Mouse (Mus musculus) embryonic facial prominence, embryonic 11.5 days (tissue): ENCODE data around the gene Ankrd33b. TPM values are rescaled to one million over a fixed set of nuclear protein-coding genes. Genes with fewer than 3 reads are reported as not detected.

ENCODE experiments used
- ATAC-seq: fragments of 200-750 bp; cut with Nextera tagmentation; replicated peaks from 2 replicates; pipeline ENCODE4 v1.8.0; 2017; ENCODE audit warnings: low read depth; ENCODE audit not compliant: insufficient number of reproducible peaks, low FRiP score, low TSS enrichment
- DNase-seq: peaks from one replicate; pipeline ENCODE4 v3.0.0-alpha.2; 2015; ENCODE audit warnings: low spot score
- H3K27ac ChIP-seq: fragments of 300-500 bp; sonication (generic); replicated peaks from 2 replicates; pipeline ENCODE4 v1.5.1; 2014; ENCODE audit warnings: mild to moderate bottlenecking, low read depth, low read length, control low read depth
- H3K27me3 ChIP-seq: fragments of 300-500 bp; sonication (generic); 2 replicates; pipeline ENCODE4 v1.6.1; 2014; ENCODE audit warnings: mild to moderate bottlenecking, low read length, moderate library complexity, mixed read lengths; ENCODE audit not compliant: control insufficient read depth, insufficient read depth
- H3K36me3 ChIP-seq: fragments of 300-500 bp; sonication (generic); replicated peaks from 2 replicates; pipeline ENCODE4 v1.6.1; 2014; ENCODE audit warnings: low read depth, mild to moderate bottlenecking, low read length, moderate library complexity, mixed read lengths; ENCODE audit not compliant: control insufficient read depth, insufficient read depth
- H3K4me1 ChIP-seq: fragments of 300-500 bp; sonication (generic); 2 replicates; pipeline ENCODE4 v1.6.1; 2014; ENCODE audit warnings: low read length, mixed read lengths; ENCODE audit not compliant: control insufficient read depth, insufficient read depth
- H3K4me2 ChIP-seq: fragments of 300-500 bp; sonication (generic); 2 replicates; pipeline ENCODE4 v1.6.1; 2014; ENCODE audit warnings: low read depth, mild to moderate bottlenecking, control low read depth, low read length, moderate library complexity
- H3K4me3 ChIP-seq: fragments of 300-500 bp; sonication (generic); 2 replicates; pipeline ENCODE4 v1.5.1; 2014; ENCODE audit warnings: low read depth, low read length, control low read depth
- H3K9ac ChIP-seq: fragments of 300-500 bp; sonication (generic); replicated peaks from 2 replicates; pipeline ENCODE4 v1.6.1; 2014; ENCODE audit warnings: mild to moderate bottlenecking, control low read depth, low read length
- H3K9me3 ChIP-seq: fragments of 300-500 bp; sonication (generic); replicated peaks from 2 replicates; pipeline ENCODE4 v1.6.1; 2016; ENCODE audit warnings: mild to moderate bottlenecking, low read length, inconsistent platforms, mixed read lengths; ENCODE audit not compliant: control insufficient read depth
- WGBS: fragments of 180-500 bp; shearing (Covaris S2); extraction: QIAGEN DNeasy Blood & Tissue Kit; methylation state at CpG from one replicate; pipeline ENCODE4 v1.1.7; 2014; 5-methylcytosine and 5-hydroxymethylcytosine counted together
- polyA plus RNA-seq: library from polyadenylated mRNA; unstranded; fragments of >200 nt; fragmentation: Nextera tagmentation; extraction: Ambion mirVana; gene quantifications from 2 replicates; pipeline ENCODE4 v1.2.1, GENCODE M21; 2014

The Ankrd33b gene
- polyA plus RNA-seq, 1 experiment from 2014 or later = 0.13 TPM

GRCm38 (mm10) chr15:31343602-31344001 is 23.9 kb downstream of the Ankrd33b start:
- no peaks in the 10 kb centered on the region for H3K4me1 ChIP-seq
- DNase-seq (no peak), ATAC-seq (no peak)
- H3K9ac ChIP-seq = no peak overlapping the region
- 20% methylated on average over 6 of the region's 6 CpGs for WGBS
- no peak overlapping the region for H3K4me3 ChIP-seq
- H3K4me2 ChIP-seq = no peak overlapping the region
- H3K27ac ChIP-seq = no peak overlapping the region
- H3K27me3 ChIP-seq = no peaks in the 10 kb centered on the region
- no peaks in the 10 kb centered on the region for H3K36me3 ChIP-seq
- no peaks in the 10 kb centered on the region for H3K9me3 ChIP-seq

DNA sequence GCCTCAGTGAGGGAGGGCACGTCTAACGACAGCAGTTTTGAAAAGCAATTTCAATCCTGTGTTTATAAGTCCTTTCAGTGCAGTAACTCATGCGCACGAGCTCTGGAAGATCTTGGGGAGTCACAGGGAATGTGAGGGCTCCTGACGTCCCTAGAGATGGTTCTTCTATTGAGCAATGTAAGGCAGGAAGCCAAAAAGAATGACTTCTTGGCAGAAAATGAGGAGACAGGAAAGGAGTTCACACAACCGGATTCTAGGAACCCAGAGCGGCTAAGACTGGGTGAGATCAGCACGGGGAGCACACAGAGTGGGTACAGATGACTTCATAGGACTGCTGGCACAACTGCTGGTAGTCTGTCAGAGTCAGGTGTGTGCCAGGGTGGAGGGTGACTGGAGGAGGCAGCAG is 25.0 kb downstream of the Ankrd33b start:
- H3K36me3 ChIP-seq = no peaks in the 10 kb centered on the region
- H3K27ac ChIP-seq = no peak overlapping the region
- WGBS = 73% methylated on average over 8 of the region's 8 CpGs
- DNase-seq (no peak), ATAC-seq (no peak)
- no peaks in the 10 kb centered on the region for H3K27me3 ChIP-seq
- H3K4me3 ChIP-seq = no peak overlapping the region
- H3K9me3 ChIP-seq = no peaks in the 10 kb centered on the region
- no peak overlapping the region for H3K4me2 ChIP-seq
- H3K9ac ChIP-seq = no peak overlapping the region
- no peaks in the 10 kb centered on the region for H3K4me1 ChIP-seq

GRCm38 (mm10) chr15:31342001-31342400 is 25.5 kb downstream of the Ankrd33b start:
- no peak for DNase-seq
- Histone ChIP-seq H3K9me3 (no peaks in the 10 kb centered on the region), H3K4me1 (no peaks in the 10 kb centered on the region)

DNA sequence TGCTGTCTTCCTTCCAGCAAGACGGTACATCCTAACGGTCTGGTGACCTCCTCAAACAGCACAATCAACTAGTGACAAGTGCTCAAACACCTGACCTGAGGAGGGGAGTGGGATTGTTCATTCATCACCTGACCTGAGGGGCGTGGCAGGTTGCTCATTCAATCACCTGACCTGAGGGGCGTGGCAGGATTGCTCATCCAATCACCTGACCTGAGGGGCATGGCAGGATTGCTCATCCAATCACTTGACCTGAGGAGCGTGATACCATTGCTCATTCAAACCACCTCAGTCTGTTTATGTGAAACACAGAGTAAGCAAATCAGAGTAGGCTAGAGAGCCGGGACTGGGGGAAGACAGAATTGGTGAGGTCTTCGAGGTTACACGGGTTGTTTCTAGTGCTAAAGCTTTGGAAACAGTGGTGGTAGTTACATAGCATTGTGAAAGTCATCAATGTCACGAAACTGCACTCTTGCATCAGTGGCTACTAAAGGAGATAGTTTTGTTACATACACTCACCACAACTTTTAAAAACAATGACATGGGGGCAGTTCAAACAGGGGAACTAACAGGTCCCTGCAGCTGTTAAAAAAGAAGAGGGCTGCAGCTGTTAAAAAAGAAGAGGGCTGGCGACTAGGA is 28.8 kb downstream of the Ankrd33b start:
- H3K9ac ChIP-seq = no peak overlapping the region
- no peak overlapping the region for H3K4me3 ChIP-seq
- ATAC-seq = no peak
- H3K9me3 ChIP-seq = no peaks in the 10 kb centered on the region
- no peaks in the 10 kb centered on the region for H3K4me1 ChIP-seq
- no peaks in the 10 kb centered on the region for H3K36me3 ChIP-seq
- no peak overlapping the region for H3K4me2 ChIP-seq
- H3K27ac ChIP-seq = no peak overlapping the region
- no peak for DNase-seq
- 82% methylated on average over 10 of the region's 10 CpGs for WGBS
- H3K27me3 ChIP-seq = no peaks in the 10 kb centered on the region

More at GRCm38 (mm10) chr15:31342001-31342400, 25.5 kb downstream of the Ankrd33b start:
- Histone ChIP-seq H3K36me3 (no peaks in the 10 kb centered on the region), H3K27me3 (no peaks in the 10 kb centered on the region), H3K27ac (no peak overlapping the region), H3K9ac (no peak overlapping the region), H3K4me3 (no peak overlapping the region), H3K4me2 (no peak overlapping the region)
- 73% methylated on average over 1 of the region's 1 CpGs for WGBS
- no peak for ATAC-seq

GRCm38 (mm10) chr15:31337983-31338382 is 29.5 kb downstream of the Ankrd33b start:
- H3K36me3 ChIP-seq = no peaks in the 10 kb centered on the region
- H3K9ac ChIP-seq = no peak overlapping the region
- no peak overlapping the region for H3K4me2 ChIP-seq
- H3K4me3 ChIP-seq = no peak overlapping the region
- 82% methylated on average over 6 of the region's 6 CpGs for WGBS
- no peak for DNase-seq
- ATAC-seq = no peak
- H3K27me3 ChIP-seq = no peaks in the 10 kb centered on the region
- H3K9me3 ChIP-seq = no peaks in the 10 kb centered on the region
- H3K4me1 ChIP-seq = no peaks in the 10 kb centered on the region
- no peak overlapping the region for H3K27ac ChIP-seq

GRCm38 (mm10) chr15:31337192-31337741 is 30.3 kb downstream of the Ankrd33b start:
- H3K4me2 ChIP-seq = no peak overlapping the region
- no peaks in the 10 kb centered on the region for H3K4me1 ChIP-seq
- DNase-seq (no peak), ATAC-seq (no peak)
- WGBS = 90% methylated on average over 14 of the region's 14 CpGs
- H3K36me3 ChIP-seq = no peaks in the 10 kb centered on the region
- no peak overlapping the region for H3K9ac ChIP-seq
- no peak overlapping the region for H3K4me3 ChIP-seq
- H3K27me3 ChIP-seq = no peaks in the 10 kb centered on the region
- no peaks in the 10 kb centered on the region for H3K9me3 ChIP-seq
- H3K27ac ChIP-seq = no peak overlapping the region

DNA sequence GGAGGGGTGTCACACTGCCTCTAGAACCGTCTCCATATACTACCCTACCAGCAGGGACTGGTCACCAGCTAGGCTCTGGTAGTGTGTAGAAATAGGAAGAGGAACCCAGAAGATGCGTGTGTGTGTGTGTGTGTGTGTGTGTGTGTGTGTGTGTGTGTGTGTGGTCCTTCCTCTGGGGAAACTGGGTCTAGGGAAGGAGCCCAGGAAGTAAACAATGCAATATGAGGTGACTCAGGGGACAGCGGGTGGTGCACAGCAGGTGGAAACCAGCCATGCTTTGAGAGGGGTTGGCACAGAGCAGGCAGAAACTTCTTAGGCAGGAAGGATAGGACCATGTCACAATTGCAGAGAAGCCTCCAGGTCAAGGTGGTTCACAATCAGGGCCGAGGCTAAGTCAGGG is 30.8 kb downstream of the Ankrd33b start:
- Histone ChIP-seq H3K27ac (no peak overlapping the region), H3K9ac (no peak overlapping the region), H3K4me1 (no peaks in the 10 kb centered on the region), H3K9me3 (no peaks in the 10 kb centered on the region), H3K36me3 (no peaks in the 10 kb centered on the region), H3K27me3 (no peaks in the 10 kb centered on the region), H3K4me3 (no peak overlapping the region), H3K4me2 (no peak overlapping the region)
- no peak for ATAC-seq
- 73% methylated on average over 4 of the region's 4 CpGs for WGBS
- DNase-seq = no peak

- H3K9me3 ChIP-seq = no peaks in the 10 kb centered on the region
- H3K36me3 ChIP-seq = no peaks in the 10 kb centered on the region
- no peaks in the 10 kb centered on the region for H3K27me3 ChIP-seq
- ATAC-seq (no peak), DNase-seq (no peak)
- no peak overlapping the region for H3K4me3 ChIP-seq
- no peak overlapping the region for H3K4me2 ChIP-seq
- no peak overlapping the region for H3K9ac ChIP-seq
- no peak overlapping the region for H3K27ac ChIP-seq
- 96% methylated on average over 5 of the region's 5 CpGs for WGBS
- no peaks in the 10 kb centered on the region for H3K4me1 ChIP-seq
These were observed 32.7 kb downstream of the Ankrd33b start for GRCm38 (mm10) chr15:31334829-31335228.
